Mouse (Mus musculus) retina, embryonic 14.5 days (tissue): ENCODE data around the gene Nub1.

Source experiments
- DNase-seq: peaks from one replicate; pipeline ENCODE4 v3.0.0-alpha.2; 2015; ENCODE audit warnings: low spot score

Gene Nub1

GRCm38 (mm10) chr5:24701271-24701670 lies 15.9 kb downstream of the Nub1 start:
- DNase-seq = no peak

- no peak for DNase-seq
These were observed 19.3 kb downstream of the Nub1 start for GRCm38 (mm10) chr5:24704615-24705014.

- DNase-seq = no peak
These were observed 24.6 kb downstream of the Nub1 start for GRCm38 (mm10) chr5:24709962-24710361.

- no peak for DNase-seq
These were observed 26.3 kb downstream of the Nub1 start for GRCm38 (mm10) chr5:24711615-24712014.

GRCm38 (mm10) chr5:24713199-24713598 lies 27.9 kb downstream of the Nub1 start:
- DNase-seq = no peak

GRCm38 (mm10) chr5:24713987-24714386 lies 28.7 kb downstream of the Nub1 start:
- no peak for DNase-seq

- no peak for DNase-seq
These were observed 32.7 kb downstream of the Nub1 start for GRCm38 (mm10) chr5:24718076-24718475.

- no peak for DNase-seq
These were observed 34.5 kb downstream of the Nub1 start for GRCm38 (mm10) chr5:24719852-24720251.

- no peak for DNase-seq
These were observed 38.4 kb downstream of the Nub1 start for GRCm38 (mm10) chr5:24723527-24724269.

- DNase-seq = no peak
These were observed 38.9 kb downstream of the Nub1 start for GRCm38 (mm10) chr5:24724270-24724634.

GRCm38 (mm10) chr5:24724805-24725204 lies 39.5 kb downstream of the Nub1 start:
- no peak for DNase-seq

- no peak for DNase-seq
These were observed 40.6 kb downstream of the Nub1 start for GRCm38 (mm10) chr5:24725897-24726296.

GRCm38 (mm10) chr5:24726901-24727836 lies 41.8 kb downstream of the Nub1 start:
- DNase-seq = no peak

- peak; percentile 51 for DNase-seq
These were observed 44.6 kb downstream of the Nub1 start for GRCm38 (mm10) chr5:24729797-24730487.

- peak; percentile 53 for DNase-seq
These were observed 45.1 kb downstream of the Nub1 start, which contains the start of gene Wdr86 for GRCm38 (mm10) chr5:24730488-24730871. Gene Wdr86, minus strand, starts transcription at chr5:24730727.

GRCm38 (mm10) chr5:24730986-24731385 lies 45.7 kb downstream of the Nub1 start:
- DNase-seq = no peak

GRCm38 (mm10) chr5:24733134-24733533 lies 47.8 kb downstream of the Nub1 start:
- peak; percentile 69 for DNase-seq

- DNase-seq = no peak
These were observed 48.6 kb downstream of the Nub1 start for GRCm38 (mm10) chr5:24733771-24734426.

- DNase-seq = no peak
These were observed 52.3 kb downstream of the Nub1 start for GRCm38 (mm10) chr5:24737595-24737994.

- no peak for DNase-seq
These were observed 53.2 kb downstream of the Nub1 start for GRCm38 (mm10) chr5:24738517-24738916.

- DNase-seq = no peak
These were observed 53.9 kb downstream of the Nub1 start for GRCm38 (mm10) chr5:24739141-24739753.
